30 mouse cellular contexts compared by ENCODE assay signal in genomic region chr17:72017329-72017728, GRCm38 (mm10).
"Had no signal": no experiment of that assay in that cellular context is flagged by ENCODE, and none has a peak within 500 bp of the region (broad histone marks: within the 10 kb centered on the region; RNA-seq: fewer than 3 reads in every experiment).

No protein-coding gene starts in this region.

- H3K4me2 ChIP-seq: limb, embryonic 12.5 days; limb, embryonic 13.5 days; limb, embryonic 15.5 days; liver, embryonic 11.5 days; liver, embryonic 12.5 days; liver, embryonic 13.5 days; liver, embryonic 15.5 days; lung, embryonic 14.5 days; lung, embryonic 15.5 days; midbrain, embryonic 12.5 days; midbrain, embryonic 15.5 days had no signal

- H3K36me3 ChIP-seq: limb, embryonic 10.5 days; limb, embryonic 12.5 days; limb, embryonic 13.5 days; limb, embryonic 15.5 days; liver, embryonic 12.5 days; liver, embryonic 13.5 days; liver, embryonic 15.5 days; lung, embryonic 15.5 days; midbrain, embryonic 10.5 days; midbrain, embryonic 12.5 days; midbrain, embryonic 15.5 days had no signal

- H3K4me1 ChIP-seq: limb, embryonic 10.5 days; limb, embryonic 12.5 days; limb, embryonic 13.5 days; limb, embryonic 15.5 days; liver, embryonic 12.5 days; liver, embryonic 13.5 days; liver, embryonic 15.5 days; lung, embryonic 15.5 days; megakaryocyte, embryonic 14.5 days; midbrain, embryonic 10.5 days; midbrain, embryonic 12.5 days; midbrain, embryonic 15.5 days had no signal

- H3K27me3 ChIP-seq: limb, embryonic 12.5 days; limb, embryonic 13.5 days; limb, embryonic 15.5 days; liver, embryonic 12.5 days; liver, embryonic 13.5 days; liver, embryonic 15.5 days; lung, embryonic 15.5 days; megakaryocyte, embryonic 14.5 days; midbrain, embryonic 12.5 days; midbrain, embryonic 15.5 days had no signal

- H3K9ac ChIP-seq: limb, embryonic 12.5 days; limb, embryonic 13.5 days; limb, embryonic 15.5 days; liver, embryonic 12.5 days; liver, embryonic 13.5 days; liver, embryonic 14.5 days; liver, embryonic 15.5 days; liver, postnatal 0 days; lung, embryonic 14.5 days; lung, embryonic 15.5 days; midbrain, embryonic 12.5 days; midbrain, embryonic 15.5 days had no signal

- H3K9me3 ChIP-seq: limb, embryonic 10.5 days; limb, embryonic 12.5 days; limb, embryonic 13.5 days; limb, embryonic 15.5 days; liver, embryonic 12.5 days; liver, embryonic 13.5 days; liver, embryonic 15.5 days; lung, embryonic 15.5 days; midbrain, embryonic 10.5 days; midbrain, embryonic 12.5 days; midbrain, embryonic 15.5 days had no signal

- DNase-seq: left cerebral cortex, postnatal 4 days; liver; liver, embryonic 13.5 days; liver, postnatal 0 days; lung, adult 18-20 months; lung, adult 2 months; lung, embryonic 14.5 days; lung, postnatal 10 days; lung, postnatal 14 days; lung, postnatal 36 days; lung, postnatal 4 days; midbrain, embryonic 14.5 days had no signal

- H3K27ac ChIP-seq: left cerebral cortex, adult 2 months; limb, embryonic 10.5 days; limb, embryonic 12.5 days; limb, embryonic 13.5 days; limb, embryonic 15.5 days; liver, embryonic 12.5 days; liver, embryonic 13.5 days; liver, embryonic 14.5 days; liver, embryonic 15.5 days; lung, embryonic 15.5 days; macrophage; midbrain, embryonic 10.5 days; midbrain, embryonic 12.5 days; midbrain, embryonic 15.5 days had no signal

- H3K4me3 ChIP-seq: left cerebral cortex, adult 2 months; limb, embryonic 10.5 days; limb, embryonic 12.5 days; limb, embryonic 13.5 days; limb, embryonic 15.5 days; liver, embryonic 12.5 days; liver, embryonic 13.5 days; liver, embryonic 15.5 days; lung, embryonic 15.5 days; megakaryocyte, embryonic 14.5 days; midbrain, embryonic 10.5 days; midbrain, embryonic 12.5 days; midbrain, embryonic 15.5 days; myocyte had no signal

- ATAC-seq: liver, embryonic 12.5 days; liver, postnatal 0 days; lung, postnatal 0 days; midbrain, embryonic 15.5 days; midbrain, embryonic 16.5 days had no signal
